Mouse (Mus musculus) midbrain, embryonic 13.5 days (tissue): ENCODE results near the gene Tubgcp4. TPM values are rescaled to one million over a fixed set of nuclear protein-coding genes. Genes with fewer than 3 reads are reported as not detected.
"Not testable (repeated sequence)": the region's sequence is repeated elsewhere in the genome, so short reads cannot be mapped to it uniquely, and the experiment has no call there.

Source experiments
- ATAC-seq: fragments of 200-750 bp; cut with Nextera tagmentation; 2 replicates; pipeline ENCODE4 v1.8.0; 2017; ENCODE audit warnings: mild to moderate bottlenecking, moderate TSS enrichment, moderate library complexity
- H3K27ac ChIP-seq: fragments of 300-500 bp; sonication (generic); 2 replicates; pipeline ENCODE4 v1.5.1; 2015; ENCODE audit warnings: inconsistent platforms, mild to moderate bottlenecking, moderate library complexity
- H3K27me3 ChIP-seq: fragments of 300-500 bp; sonication (generic); 2 replicates; pipeline ENCODE4 v1.6.1; 2015; ENCODE audit warnings: mild to moderate bottlenecking, inconsistent platforms
- H3K36me3 ChIP-seq: fragments of 300-500 bp; sonication (generic); 2 replicates; pipeline ENCODE4 v1.6.1; 2015; ENCODE audit warnings: mild to moderate bottlenecking, inconsistent platforms
- H3K4me1 ChIP-seq: fragments of 300-500 bp; sonication (generic); replicated peaks from 2 replicates; pipeline ENCODE4 v1.6.1; 2015; ENCODE audit warnings: inconsistent platforms
- H3K4me2 ChIP-seq: fragments of 300-500 bp; sonication (generic); replicated peaks from 2 replicates; pipeline ENCODE4 v1.6.1; 2015; ENCODE audit warnings: moderate library complexity, mild to moderate bottlenecking, inconsistent platforms
- H3K4me3 ChIP-seq: fragments of 300-500 bp; sonication (generic); replicated peaks from 2 replicates; pipeline ENCODE4 v1.5.1; 2015; ENCODE audit warnings: mild to moderate bottlenecking, inconsistent platforms
- H3K9ac ChIP-seq: fragments of 300-500 bp; sonication (generic); replicated peaks from 2 replicates; pipeline ENCODE4 v1.6.1; 2015; ENCODE audit warnings: mild to moderate bottlenecking, inconsistent platforms
- H3K9me3 ChIP-seq: fragments of 300-500 bp; sonication (generic); 2 replicates; pipeline ENCODE4 v1.6.1; 2016; ENCODE audit warnings: mild to moderate bottlenecking, inconsistent platforms
- WGBS: fragments of 180-500 bp; shearing (Covaris S2); methylation state at CpG from one replicate; pipeline ENCODE4 v1.1.7; 2015; 5-methylcytosine and 5-hydroxymethylcytosine counted together
- polyA plus RNA-seq: library from polyadenylated mRNA; unstranded; fragments of >200 nt; fragmentation: Nextera tagmentation; extraction: Ambion mirVana; gene quantifications from 2 replicates; pipeline ENCODE4 v1.2.1, GENCODE M21; 2015

The Tubgcp4 gene
- polyA plus RNA-seq, result 63.9 and 67.9 TPM in 2 replicates

DNA sequence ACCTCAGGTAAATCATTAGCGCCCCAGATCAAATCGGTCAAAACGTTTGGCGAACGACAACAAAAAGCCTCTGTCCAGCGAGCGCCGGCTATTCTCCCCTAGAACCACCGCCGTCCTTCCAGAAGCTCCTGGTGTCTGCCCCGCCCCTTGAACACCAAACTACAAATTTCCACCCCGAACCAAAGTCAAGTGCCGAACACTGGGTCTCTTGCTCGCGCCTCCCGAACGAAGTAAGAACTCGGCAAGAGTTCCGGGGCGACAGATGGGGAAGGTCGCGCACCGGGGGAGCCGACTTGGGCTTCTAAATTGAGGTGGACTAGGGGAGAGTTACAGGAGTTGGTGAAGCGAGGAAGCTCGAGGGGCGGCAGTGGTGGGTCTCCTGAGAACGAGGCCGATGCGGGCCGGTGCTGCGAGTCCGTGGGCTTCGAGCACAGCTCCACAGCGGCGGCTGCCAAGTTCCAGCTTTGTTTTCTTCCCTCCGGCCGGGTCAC, at the start of gene Tubgcp4:
Tubgcp4 (plus strand) TSS at position 174 of the 491 bp plus-strand sequence.
- no peak for ATAC-seq
- H3K4me2 ChIP-seq, result peak within 1 kb of the TSS; percentile 89
- peak within 1 kb of the TSS; percentile 59 for H3K4me3 ChIP-seq
- peak within 1 kb of the TSS; percentile 73 for H3K9ac ChIP-seq
- peaks cover 39% of the 10 kb centered on the region for H3K4me1 ChIP-seq
- under 1% methylated on average over 38 of the region's 38 CpGs for WGBS
- no peaks in the 10 kb centered on the region for H3K9me3 ChIP-seq
- peak within 1 kb of the TSS; percentile 83 for H3K27ac ChIP-seq
- peaks cover 29% of the 10 kb centered on the region for H3K36me3 ChIP-seq
- H3K27me3 ChIP-seq, result no peaks in the 10 kb centered on the region

- WGBS, result 93% methylated on average over 5 of the region's 5 CpGs
- not testable (repeated sequence) for ATAC-seq, H3K4me2 ChIP-seq, H3K9me3 ChIP-seq, H3K4me1 ChIP-seq, H3K27me3 ChIP-seq, H3K9ac ChIP-seq, H3K36me3 ChIP-seq, H3K4me3 ChIP-seq, H3K27ac ChIP-seq
Observed at GRCm38 (mm10) chr2:121126302-121126701, 44.2 kb upstream of the Tubgcp4 start.

DNA sequence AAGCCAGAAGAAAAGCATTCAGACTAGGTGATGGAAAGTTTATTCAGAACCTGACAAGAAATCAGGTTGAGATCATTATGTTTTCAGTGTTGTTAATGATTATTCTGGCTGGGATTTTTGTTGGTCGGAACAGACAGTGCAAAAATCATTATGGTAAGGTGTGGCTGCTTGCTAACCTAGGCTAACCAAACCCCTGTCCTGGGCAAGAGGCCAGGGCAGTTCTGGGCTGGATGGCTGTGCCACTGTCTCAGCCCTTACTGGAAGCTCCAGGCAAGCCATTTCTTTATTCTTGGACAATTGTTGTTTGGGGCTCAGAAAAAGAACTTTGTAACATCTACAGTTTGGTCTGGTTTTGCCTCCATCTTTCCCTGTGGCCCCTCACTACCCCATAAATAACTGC, 42.9 kb upstream of the Tubgcp4 start:
- 86% methylated on average over 1 of the region's 1 CpGs for WGBS
- no peaks in the 10 kb centered on the region for H3K36me3 ChIP-seq
- H3K4me1 ChIP-seq, result no peaks in the 10 kb centered on the region
- no peak overlapping the region for H3K4me2 ChIP-seq
- H3K4me3 ChIP-seq, result no peak overlapping the region
- no peaks in the 10 kb centered on the region for H3K27me3 ChIP-seq
- no peak for ATAC-seq
- H3K9ac ChIP-seq, result no peak overlapping the region
- no peaks in the 10 kb centered on the region for H3K9me3 ChIP-seq
- no peak overlapping the region for H3K27ac ChIP-seq

DNA sequence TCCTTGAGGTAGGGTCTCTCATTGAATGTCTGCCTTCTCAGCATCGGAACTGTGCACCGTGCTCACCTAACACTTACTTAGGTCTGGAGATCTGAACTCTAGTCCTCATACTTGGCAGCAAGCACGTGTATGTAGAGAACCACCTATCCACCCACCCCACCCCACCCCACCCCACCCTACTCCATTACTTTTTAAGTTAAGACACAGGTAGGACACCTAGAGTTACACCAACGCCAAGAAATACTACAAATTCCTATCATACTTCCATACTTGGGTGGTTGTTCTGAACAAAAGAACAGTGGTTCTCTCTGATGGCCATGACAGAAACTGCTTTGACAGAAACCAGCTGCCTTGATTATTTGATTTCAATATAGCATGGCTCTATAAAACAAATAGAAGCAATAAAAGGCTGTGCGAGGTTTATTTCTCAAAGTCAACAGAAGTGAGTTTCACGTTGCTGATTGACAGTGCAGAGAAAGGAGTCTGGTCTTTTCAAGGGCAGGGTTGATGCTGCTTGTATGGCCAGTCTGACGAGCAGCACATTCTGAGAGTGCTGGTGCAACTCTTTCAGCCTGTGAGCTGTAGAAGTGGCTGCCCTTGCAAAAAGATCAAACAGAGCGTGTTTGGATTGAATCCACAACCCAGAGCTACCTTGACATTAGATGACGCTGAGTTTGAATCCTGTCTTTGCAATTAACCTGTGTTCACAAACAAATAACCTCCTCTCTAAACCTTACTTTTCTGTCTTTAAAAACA, 41.4 kb upstream of the Tubgcp4 start:
- H3K4me1 ChIP-seq, result no peaks in the 10 kb centered on the region
- H3K27me3 ChIP-seq, result no peaks in the 10 kb centered on the region
- no peak for ATAC-seq
- H3K27ac ChIP-seq, result no peak overlapping the region
- H3K4me3 ChIP-seq, result no peak overlapping the region
- no peaks in the 10 kb centered on the region for H3K9me3 ChIP-seq
- 73% methylated on average over 9 of the region's 9 CpGs for WGBS
- no peaks in the 10 kb centered on the region for H3K36me3 ChIP-seq
- H3K4me2 ChIP-seq, result no peak overlapping the region
- H3K9ac ChIP-seq, result no peak overlapping the region

GRCm38 (mm10) chr2:121132822-121133221, 37.6 kb upstream of the Tubgcp4 start:
- no peak for ATAC-seq
- WGBS, result 67% methylated on average over 1 of the region's 1 CpGs
- H3K27ac ChIP-seq, result no peak overlapping the region

DNA sequence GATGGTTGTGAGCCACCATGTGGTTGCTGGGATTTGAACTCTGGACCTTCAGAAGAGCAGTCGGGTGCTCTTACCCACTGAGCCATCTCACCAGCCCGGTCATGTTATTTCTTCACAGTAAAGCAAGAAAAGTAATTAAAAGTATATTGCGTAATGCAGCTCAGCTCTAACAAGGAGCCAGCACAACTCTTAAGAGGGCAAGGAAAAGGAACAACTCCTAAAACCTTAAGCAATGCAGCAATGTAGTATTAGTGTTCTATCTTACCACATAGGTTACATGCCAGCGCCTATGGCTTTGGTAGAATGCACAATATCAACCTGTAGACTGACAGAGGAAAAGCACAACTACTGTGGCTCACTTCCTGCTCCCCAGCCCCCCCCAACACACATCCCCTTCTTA, 33.1 kb upstream of the Tubgcp4 start:
- H3K27me3 ChIP-seq, result no peaks in the 10 kb centered on the region
- peaks cover 40% of the 10 kb centered on the region for H3K4me1 ChIP-seq
- H3K27ac ChIP-seq, result no peak overlapping the region
- no peak for ATAC-seq
- peaks cover 22% of the 10 kb centered on the region for H3K36me3 ChIP-seq
- H3K9ac ChIP-seq, result no peak overlapping the region
- no peaks in the 10 kb centered on the region for H3K9me3 ChIP-seq
- WGBS, result 96% methylated on average over 4 of the region's 4 CpGs
- no peak overlapping the region for H3K4me3 ChIP-seq
- no peak overlapping the region for H3K4me2 ChIP-seq

More at GRCm38 (mm10) chr2:121132822-121133221, 37.6 kb upstream of the Tubgcp4 start:
- H3K4me1 ChIP-seq, result peaks cover 5% of the 10 kb centered on the region
- no peak overlapping the region for H3K4me3 ChIP-seq
- no peak overlapping the region for H3K9ac ChIP-seq
- H3K9me3 ChIP-seq, result no peaks in the 10 kb centered on the region
- no peaks in the 10 kb centered on the region for H3K27me3 ChIP-seq
- no peak overlapping the region for H3K4me2 ChIP-seq
- peaks cover 11% of the 10 kb centered on the region for H3K36me3 ChIP-seq

- H3K27ac ChIP-seq, result peak overlapping the region; percentile 97
- H3K4me1 ChIP-seq, result peaks cover 41% of the 10 kb centered on the region
- H3K4me3 ChIP-seq, result peak overlapping the region; percentile 79
- H3K9ac ChIP-seq, result peak overlapping the region; percentile 85
- H3K9me3 ChIP-seq, result no peaks in the 10 kb centered on the region
- H3K36me3 ChIP-seq, result peaks cover 31% of the 10 kb centered on the region
- H3K4me2 ChIP-seq, result peak overlapping the region; percentile 83
- ATAC-seq, result no peak; the same call in 1 of the 2 replicates
- 51% methylated on average over 29 of the region's 29 CpGs for WGBS
- H3K27me3 ChIP-seq, result no peaks in the 10 kb centered on the region
Observed at GRCm38 (mm10) chr2:121139266-121140017, 31.0 kb upstream of the Tubgcp4 start.

GRCm38 (mm10) chr2:121140018-121140882, 30.2 kb upstream of the Tubgcp4 start, which contains the start of the genes Adal and Lcmt2:
Gene Adal, plus strand, starts transcription at chr2:121140428.
Gene Lcmt2, minus strand, starts transcription at chr2:121140653.
- peak within 1 kb of the TSS; percentile 83 for H3K4me2 ChIP-seq
- H3K4me1 ChIP-seq, result peaks cover 41% of the 10 kb centered on the region
- ATAC-seq, result peak; percentile 96
- H3K27ac ChIP-seq, result peak within 1 kb of the TSS; percentile 97
- H3K9ac ChIP-seq, result peak within 1 kb of the TSS; percentile 85
- no peaks in the 10 kb centered on the region for H3K27me3 ChIP-seq
- under 1% methylated on average over 87 of the region's 87 CpGs for WGBS
- H3K4me3 ChIP-seq, result peak within 1 kb of the TSS; percentile 79
- H3K9me3 ChIP-seq, result no peaks in the 10 kb centered on the region
- peaks cover 32% of the 10 kb centered on the region for H3K36me3 ChIP-seq

DNA sequence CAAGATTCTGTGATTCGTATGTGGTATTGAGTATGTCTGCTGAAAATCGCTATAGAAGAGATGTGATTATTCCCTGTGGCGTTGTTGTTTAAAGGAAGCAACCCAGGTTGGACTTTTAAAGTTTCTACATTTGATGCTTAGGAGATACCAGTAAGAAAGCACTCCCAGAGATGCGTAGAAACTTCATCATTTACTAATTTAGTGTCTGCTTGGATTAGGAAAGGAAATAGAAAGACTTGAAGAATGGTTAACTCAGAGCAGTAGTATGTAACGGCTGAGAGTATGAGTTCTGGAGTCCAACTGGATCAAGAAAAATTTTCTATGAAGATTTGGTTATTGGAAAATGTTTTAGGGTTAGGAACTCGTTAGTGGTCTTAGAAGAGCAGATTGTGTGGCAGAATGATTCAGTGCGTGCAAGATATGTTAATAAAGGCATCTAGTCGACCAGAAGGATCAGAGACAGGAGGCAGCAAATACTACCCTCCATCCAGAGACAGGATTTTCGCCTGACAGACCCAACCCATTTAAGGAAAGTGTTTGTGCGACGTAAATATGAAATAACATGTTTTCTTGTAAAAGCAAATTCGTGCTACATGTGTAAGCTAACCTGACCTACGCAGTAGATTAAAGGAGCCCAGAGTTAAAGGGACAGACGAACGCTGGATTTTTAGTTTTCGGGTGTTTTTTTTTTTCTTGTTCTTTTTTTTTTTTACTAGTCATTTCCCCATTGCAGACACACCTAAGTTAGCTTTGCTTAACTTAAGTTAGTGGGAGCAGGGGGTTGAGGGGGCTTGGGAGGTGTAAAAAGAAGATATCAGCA, 29.0 kb upstream of the Tubgcp4 start:
- peaks cover 41% of the 10 kb centered on the region for H3K4me1 ChIP-seq
- peaks cover 33% of the 10 kb centered on the region for H3K36me3 ChIP-seq
- peak overlapping the region; percentile 97 for H3K27ac ChIP-seq
- H3K27me3 ChIP-seq, result no peaks in the 10 kb centered on the region
- 76% methylated on average over 16 of the region's 16 CpGs for WGBS
- H3K9me3 ChIP-seq, result no peaks in the 10 kb centered on the region
- no peak for ATAC-seq
- peak overlapping the region; percentile 85 for H3K9ac ChIP-seq
- peak overlapping the region; percentile 79 for H3K4me3 ChIP-seq
- H3K4me2 ChIP-seq, result peak overlapping the region; percentile 83

DNA sequence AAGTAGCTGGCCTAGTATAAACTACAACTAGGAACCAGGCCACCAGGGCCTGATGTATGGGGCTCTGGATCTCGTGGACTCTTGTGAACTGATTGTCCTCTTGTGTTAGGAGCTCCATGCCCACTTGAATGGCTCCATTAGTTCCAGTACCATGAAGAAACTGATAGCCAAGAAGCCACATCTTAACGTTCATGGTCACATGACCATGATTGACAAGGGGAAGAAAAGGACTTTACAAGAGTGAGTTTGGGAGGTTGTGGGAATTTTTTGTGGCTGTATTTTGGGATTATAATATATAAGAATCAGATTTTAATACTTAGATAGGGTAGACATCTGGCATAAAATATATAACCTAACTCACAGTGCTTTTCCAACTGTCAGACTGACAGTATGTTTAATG, 28.0 kb upstream of the Tubgcp4 start:
- no peak overlapping the region for H3K9ac ChIP-seq
- WGBS, result 48% methylated on average over 2 of the region's 2 CpGs
- no peak overlapping the region for H3K4me2 ChIP-seq
- ATAC-seq, result no peak
- peaks cover 38% of the 10 kb centered on the region for H3K36me3 ChIP-seq
- no peak overlapping the region for H3K27ac ChIP-seq
- H3K4me3 ChIP-seq, result no peak overlapping the region
- peaks cover 40% of the 10 kb centered on the region for H3K4me1 ChIP-seq
- H3K9me3 ChIP-seq, result no peaks in the 10 kb centered on the region
- no peaks in the 10 kb centered on the region for H3K27me3 ChIP-seq

GRCm38 (mm10) chr2:121149679-121150078, 20.8 kb upstream of the Tubgcp4 start:
- Histone ChIP-seq H3K27ac (no peak overlapping the region), H3K9ac (no peak overlapping the region), H3K9me3 (no peaks in the 10 kb centered on the region), H3K4me1 (no peaks in the 10 kb centered on the region), H3K36me3 (peaks cover 50% of the 10 kb centered on the region), H3K4me2 (no peak overlapping the region), H3K4me3 (no peak overlapping the region), H3K27me3 (no peaks in the 10 kb centered on the region)
- ATAC-seq, result no peak
- WGBS, result 88% methylated on average over 5 of the region's 5 CpGs
